Mouse (Mus musculus) c-Kit-negative CD71-positive TER-119-positive erythroid progenitor cells, embryonic 14.5 days (primary cell): ENCODE results near the gene Hmbs.
"Not testable (repeated sequence)": the region's sequence is repeated elsewhere in the genome, so short reads cannot be mapped to it uniquely, and the experiment has no call there.

ENCODE experiments used
- DNase-seq: peaks from one replicate; pipeline ENCODE4 v3.0.0-alpha.2; 2013; ENCODE audit warnings: low read depth, low spot score

The Hmbs gene

GRCm38 (mm10) chr9:44345570-44346433, 1.8 kb upstream of the Hmbs start:
- DNase-seq: no peak

GRCm38 (mm10) chr9:44343290-44343689, 738 bp downstream of the Hmbs start:
- peak; percentile 77 for DNase-seq

- DNase-seq: no peak
Observed at GRCm38 (mm10) chr9:44342605-44343004, 1.4 kb downstream of the Hmbs start.

DNA sequence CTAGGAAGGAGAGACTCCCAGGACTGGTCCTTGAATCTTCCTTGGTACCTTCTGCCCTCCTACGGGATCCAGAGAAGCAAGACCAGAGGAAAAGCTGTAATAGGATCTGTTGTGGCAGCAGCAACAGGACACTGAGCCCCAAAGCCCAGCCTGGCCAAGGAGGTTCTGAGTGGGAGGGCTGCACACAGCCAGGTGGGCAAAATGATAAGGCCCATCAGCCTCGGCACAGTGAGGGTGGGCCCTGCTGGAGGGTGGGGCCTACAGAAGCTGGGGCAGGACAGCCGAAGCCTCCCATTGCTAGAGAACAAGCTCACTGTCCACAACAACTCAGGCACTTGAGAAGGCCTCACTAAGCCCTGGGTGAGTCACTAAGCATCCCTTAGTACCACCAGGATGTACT, 1.9 kb downstream of the Hmbs start:
- peak; percentile 85 for DNase-seq

DNA sequence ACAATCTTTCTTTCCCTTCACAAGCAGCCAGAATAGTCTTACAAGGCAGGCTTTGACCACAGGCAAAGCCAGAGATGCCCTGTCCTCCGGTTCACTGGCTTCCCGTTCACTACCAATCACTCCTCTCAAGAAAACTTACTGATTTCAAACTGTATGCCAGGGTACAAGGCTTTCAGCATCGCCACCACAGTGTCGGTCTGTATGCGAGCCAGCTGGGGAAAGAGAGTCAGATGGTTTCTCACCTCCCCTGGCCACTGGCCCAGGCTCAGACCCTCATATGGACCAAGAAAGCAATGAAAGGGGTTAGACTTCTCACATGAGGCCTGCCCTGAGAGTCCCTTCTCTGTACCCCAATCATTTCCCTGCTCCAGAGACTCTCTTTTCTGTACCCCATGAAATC, 2.5 kb downstream of the Hmbs start:
- no peak for DNase-seq

- DNase-seq: no peak
Observed at GRCm38 (mm10) chr9:44338574-44338973, 5.5 kb downstream of the Hmbs start.

GRCm38 (mm10) chr9:44337436-44338169, 6.4 kb downstream of the Hmbs start:
- no peak for DNase-seq

- no peak for DNase-seq
Observed at GRCm38 (mm10) chr9:44336964-44337363, 7.1 kb downstream of the Hmbs start.

DNA sequence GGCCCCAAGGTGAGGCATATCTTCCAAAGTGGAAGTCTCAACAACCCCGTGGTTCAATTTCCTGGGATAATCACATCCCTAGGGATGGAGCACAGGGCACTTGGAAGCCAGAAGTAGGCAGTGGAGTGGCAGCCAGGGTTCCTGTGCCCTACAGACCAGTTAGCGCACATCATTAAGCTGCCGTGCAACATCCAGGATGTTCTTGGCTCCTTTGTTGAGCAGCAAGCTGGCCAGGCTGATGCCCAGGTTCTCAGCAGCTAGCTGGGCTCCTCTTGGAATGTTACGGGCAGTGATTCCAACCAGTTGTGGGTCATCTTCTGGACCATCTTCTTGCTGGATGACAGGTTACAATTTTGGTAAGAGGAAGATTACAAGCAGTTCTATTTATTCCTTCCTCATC, 7.5 kb downstream of the Hmbs start:
- not testable (repeated sequence) for DNase-seq

DNA sequence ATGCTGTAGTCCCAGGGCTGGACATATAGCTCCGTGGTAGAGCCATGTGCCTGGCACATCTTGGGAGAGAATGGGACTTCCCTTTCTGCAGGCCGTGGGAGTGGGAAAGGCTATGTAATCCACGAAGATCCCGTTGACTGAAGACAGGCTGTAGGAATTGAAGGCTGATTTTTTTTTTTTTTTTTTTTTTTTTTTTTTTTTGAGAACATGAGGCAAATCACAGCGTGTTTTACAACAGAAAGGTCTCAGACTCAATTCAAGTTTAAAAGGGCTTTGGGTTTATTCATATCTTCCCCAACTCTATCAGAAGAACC, 8.0 kb downstream of the Hmbs start:
- no peak for DNase-seq

DNA sequence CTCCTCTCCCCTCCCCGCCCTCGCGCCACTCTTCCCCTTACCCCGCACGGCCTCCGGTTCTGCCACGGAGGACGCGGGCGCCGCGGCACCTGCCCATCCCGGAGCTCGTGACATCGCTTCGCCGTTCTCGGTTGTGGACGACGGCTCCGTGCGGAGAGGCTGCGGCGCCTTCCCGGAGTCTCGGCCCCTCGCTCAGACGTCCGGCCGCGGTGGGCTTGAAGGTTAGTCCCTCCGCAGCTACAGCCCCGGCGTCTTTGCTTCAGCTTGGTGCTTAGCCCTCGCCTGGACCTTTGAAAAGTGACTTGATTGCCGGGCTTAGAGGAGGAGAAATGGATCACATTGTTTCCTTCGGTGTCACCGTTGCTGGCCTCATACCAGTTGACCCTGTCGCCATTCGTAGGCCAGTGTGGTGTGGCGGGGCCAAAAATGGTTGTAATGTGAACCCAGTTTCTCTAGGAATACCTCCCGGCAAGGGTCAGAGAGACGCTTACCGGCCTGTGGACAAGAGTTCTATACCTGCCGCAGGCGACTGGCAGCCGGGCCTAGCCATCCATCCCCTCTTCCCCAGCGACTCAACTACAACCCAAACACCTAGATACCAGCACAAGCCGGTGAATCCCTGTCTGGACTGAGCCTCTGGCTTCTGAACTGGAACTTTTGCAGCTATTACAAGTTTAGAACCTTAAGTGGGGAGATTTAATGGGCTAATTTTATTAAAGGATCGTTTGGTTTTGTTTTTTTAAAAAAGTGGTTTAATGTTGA, 8.5 kb downstream of the Hmbs start:
- no peak for DNase-seq

- peak; percentile 99 for DNase-seq
Observed at GRCm38 (mm10) chr9:44334396-44335330, 9.4 kb downstream of the Hmbs start, which contains the start of gene H2afx. H2afx (plus strand) TSS chr9:44334694.

DNA sequence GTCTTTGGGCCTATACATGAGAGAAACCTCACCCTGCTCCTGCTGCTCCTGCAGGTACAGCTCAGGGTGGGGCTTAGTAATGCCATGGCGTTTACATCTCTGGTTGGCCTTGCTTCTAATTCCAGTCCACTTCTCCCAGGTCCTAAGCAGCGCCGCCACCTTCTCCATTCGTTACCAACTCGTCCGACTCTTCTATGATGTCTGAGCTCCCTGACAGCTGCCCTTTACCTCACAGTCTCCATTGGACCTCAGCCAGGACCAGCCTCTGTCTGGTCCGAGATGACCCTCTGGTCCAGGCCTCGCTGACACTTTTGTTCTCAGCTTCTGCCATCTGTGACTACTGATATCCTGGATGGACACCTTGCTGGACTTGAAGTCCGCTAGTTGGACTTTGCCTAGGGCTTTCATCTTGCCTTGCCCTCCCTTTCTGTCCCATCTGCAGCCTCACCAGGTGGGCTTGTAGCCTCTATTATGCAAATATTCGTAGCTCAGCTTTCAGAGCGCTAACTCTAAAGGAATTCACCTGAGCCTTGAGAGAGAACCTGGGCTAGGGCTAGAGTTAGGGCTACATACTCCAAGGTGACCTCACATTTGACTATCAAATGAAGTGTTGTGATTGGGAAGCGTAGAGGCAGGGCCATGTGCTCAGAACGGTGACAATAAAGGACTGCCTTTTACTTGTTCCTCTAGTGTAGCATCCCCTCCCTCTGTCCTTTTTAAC, 10.9 kb downstream of the Hmbs start:
- DNase-seq: no peak

- DNase-seq: no peak
Observed at GRCm38 (mm10) chr9:44330736-44331135, 13.3 kb downstream of the Hmbs start.

DNA sequence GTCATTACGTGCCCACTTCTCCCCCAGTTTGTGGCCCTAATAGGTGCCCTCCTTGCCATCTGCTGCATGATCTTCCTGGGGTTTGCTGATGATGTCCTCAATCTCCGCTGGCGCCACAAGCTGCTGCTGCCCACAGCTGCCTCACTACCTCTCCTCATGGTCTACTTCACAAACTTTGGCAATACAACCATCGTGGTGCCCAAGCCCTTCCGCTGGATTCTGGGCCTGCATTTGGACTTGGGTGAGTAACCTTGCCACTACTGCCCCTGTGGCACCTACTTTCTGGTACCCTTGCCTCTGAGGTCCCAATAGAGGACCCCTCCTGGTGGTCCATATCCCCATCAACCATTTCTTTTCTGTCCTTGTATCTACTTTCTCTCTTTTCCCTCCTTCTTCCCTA, 16.1 kb downstream of the Hmbs start:
- DNase-seq: no peak

GRCm38 (mm10) chr9:44327064-44327711, 16.8 kb downstream of the Hmbs start:
- no peak for DNase-seq

DNA sequence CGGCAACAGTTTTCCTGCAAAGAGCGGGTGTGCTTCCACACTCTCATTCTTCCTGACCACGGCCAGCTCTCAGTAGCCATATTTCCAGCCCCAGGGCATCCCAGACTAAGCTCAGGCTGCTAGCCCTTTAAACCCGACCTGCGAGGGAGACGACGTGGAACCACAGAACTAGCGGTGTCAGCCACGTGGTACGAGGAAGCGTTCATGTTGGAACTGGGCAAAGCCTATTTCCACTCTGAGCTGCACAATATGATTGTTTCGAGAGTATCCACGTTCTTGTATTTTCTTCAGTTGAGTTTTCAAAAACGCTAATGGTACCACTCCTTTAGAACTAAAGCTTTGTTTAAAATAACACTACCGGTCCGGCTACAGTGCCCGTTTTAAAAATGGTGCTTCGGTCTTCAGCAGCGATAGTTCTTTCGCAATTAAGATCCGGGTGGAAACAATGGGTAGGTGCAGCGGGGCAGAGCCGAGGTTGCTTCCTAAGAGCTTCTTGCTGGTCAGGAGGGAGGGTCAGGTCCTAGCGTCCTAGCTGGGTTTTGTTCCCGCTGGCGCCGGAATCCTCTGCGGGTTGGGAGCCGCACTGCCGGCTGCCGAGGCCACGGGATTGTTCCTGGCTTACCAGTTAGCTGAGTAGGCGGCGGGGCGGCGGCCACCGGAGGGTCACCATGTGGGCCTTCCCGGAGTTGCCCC, 17.5 kb downstream of the Hmbs start:
- DNase-seq: no peak

- DNase-seq: no peak
Observed at GRCm38 (mm10) chr9:44325768-44326370, 18.2 kb downstream of the Hmbs start, which contains the start of gene Dpagt1. Dpagt1 (plus strand) TSS chr9:44326019.
